Mouse (Mus musculus) CH12.LX (cell line): ENCODE data around the gene Col24a1. TPM values are rescaled to one million over a fixed set of nuclear protein-coding genes. Genes with fewer than 3 reads are reported as not detected.
A peak's percentile ranks its signal among the peaks of the same experiment; 100 is the strongest.

Source experiments
- DNase-seq: peaks from one replicate; pipeline ENCODE4 v3.0.0-alpha.2; 2013; ENCODE audit errors: extremely low read depth
- H3K27ac ChIP-seq: 2 replicates; pipeline ENCODE4 v1.5.1; 2012; ENCODE audit warnings: low read depth, mild to moderate bottlenecking, control low read depth, moderate library complexity; ENCODE audit not compliant: insufficient read depth
- H3K27me3 ChIP-seq: replicated peaks from 2 replicates; pipeline ENCODE3; 2012; ENCODE audit warnings: inconsistent platforms
- H3K36me3 ChIP-seq, 2 experiments: replicated peaks in 1 of 2; 2 replicates each; pipeline versions ENCODE3 to v1.6.1; 2012; ENCODE audit warnings: inconsistent platforms in 1 of 2, low read length in 1 of 2, mild to moderate bottlenecking in 1 of 2, mixed read lengths in 1 of 2, moderate library complexity in 1 of 2; ENCODE audit not compliant: control insufficient read depth in 1 of 2, insufficient read depth in 1 of 2
- H3K4me1 ChIP-seq, 2 experiments: 2 replicates each; pipeline ENCODE4 v1.6.1; 2012; ENCODE audit warnings: inconsistent platforms in 1 of 2, moderate library complexity in 1 of 2; ENCODE audit not compliant: insufficient read depth in 2 of 2, control insufficient read depth in 1 of 2
- H3K4me2 ChIP-seq: 2 replicates; pipeline ENCODE4 v1.6.1; 2012; ENCODE audit warnings: low read depth, mild to moderate bottlenecking, control low read depth; ENCODE audit not compliant: poor library complexity, insufficient read depth, severe bottlenecking
- H3K4me3 ChIP-seq, 3 experiments: fragments of 150-350 bp in 1 of 3; sonication (generic) in 1 of 3; replicated peaks in 1 of 3; 2 replicates each; pipeline versions ENCODE3 to v1.5.1; 2011 to 2012; ENCODE audit warnings: low read depth in 2 of 3, low read length in 2 of 3, mild to moderate bottlenecking in 2 of 3, moderate library complexity in 2 of 3, control low read depth in 1 of 3, improper control_type of control experiment in 1 of 3, inconsistent platforms in 1 of 3, mixed read lengths in 1 of 3; ENCODE audit not compliant: poor library complexity in 1 of 3
- H3K79me2 ChIP-seq: replicated peaks from 2 replicates; pipeline ENCODE4 v1.6.1; 2012; ENCODE audit warnings: mild to moderate bottlenecking, moderate library complexity; ENCODE audit not compliant: control insufficient read depth, poor library complexity, insufficient read depth, severe bottlenecking; ENCODE audit errors: extremely low read depth
- H3K9ac ChIP-seq: 2 replicates; pipeline ENCODE4 v1.6.1; 2012; ENCODE audit warnings: low read depth, mild to moderate bottlenecking, control low read depth, moderate library complexity; ENCODE audit not compliant: insufficient read depth
- H3K9me3 ChIP-seq: replicated peaks from 2 replicates; pipeline ENCODE3; 2012; ENCODE audit warnings: low read length, inconsistent platforms, mixed read lengths
- BHLHE40 ChIP-seq: IDR thresholded peaks from 2 replicates; pipeline ENCODE4 v1.6.1; 2011; ENCODE audit warnings: mild to moderate bottlenecking, low read depth, low read length, improper control_type of control experiment
- CHD1 ChIP-seq: IDR thresholded peaks from 2 replicates; pipeline ENCODE4 v1.6.1; 2012; ENCODE audit warnings: low read depth, low read length, improper control_type of control experiment, inconsistent platforms
- CTCF ChIP-seq, 2 experiments: IDR thresholded peaks in 1 of 2; conservative IDR thresholded peaks in 1 of 2; 2 replicates each; pipeline ENCODE4 v1.5.1; 2011 to 2012; ENCODE audit warnings: low read depth in 2 of 2, low read length in 2 of 2, improper control_type of control experiment in 1 of 2, inconsistent platforms in 1 of 2, mild to moderate bottlenecking in 1 of 2, moderate library complexity in 1 of 2
- E2F4 ChIP-seq: IDR thresholded peaks from 2 replicates; pipeline ENCODE4 v1.6.1; 2011; ENCODE audit warnings: low read depth, low read length, improper control_type of control experiment; ENCODE audit not compliant: insufficient replicate concordance
- ELF1 ChIP-seq: IDR thresholded peaks from 2 replicates; pipeline ENCODE4 v1.6.1; 2014; ENCODE audit warnings: low read depth, mild to moderate bottlenecking, inconsistent platforms, low read length, improper control_type of control experiment
- ETS1 ChIP-seq: conservative IDR thresholded peaks from 2 replicates; pipeline ENCODE4 v1.6.1; 2012; ENCODE audit warnings: low read depth, mild to moderate bottlenecking, inconsistent platforms, low read length, improper control_type of control experiment, moderate library complexity
- GABPA ChIP-seq: IDR thresholded peaks from 2 replicates; pipeline ENCODE4 v1.6.1; 2012; ENCODE audit warnings: low read depth, low read length, improper control_type of control experiment, inconsistent platforms; ENCODE audit not compliant: insufficient replicate concordance
- HCFC1 ChIP-seq: IDR thresholded peaks from 2 replicates; pipeline ENCODE4 v1.6.1; 2012; ENCODE audit warnings: low read depth, mild to moderate bottlenecking, inconsistent platforms, low read length, improper control_type of control experiment
- IRF4 ChIP-seq: IDR thresholded peaks from 2 replicates; pipeline ENCODE4 v1.6.1; 2014; ENCODE audit warnings: low read depth, mild to moderate bottlenecking, inconsistent platforms, low read length, improper control_type of control experiment
- JUN ChIP-seq: IDR thresholded peaks from 2 replicates; pipeline ENCODE4 v1.6.1; 2011; ENCODE audit warnings: low read depth, mild to moderate bottlenecking, low read length, improper control_type of control experiment, moderate library complexity; ENCODE audit not compliant: insufficient read depth
- JUND ChIP-seq: conservative IDR thresholded peaks from 2 replicates; pipeline ENCODE4 v1.6.1; 2011; ENCODE audit warnings: low read depth, low read length, improper control_type of control experiment
- KAT2A ChIP-seq: IDR thresholded peaks from 2 replicates; pipeline ENCODE4 v1.6.1; 2012; ENCODE audit warnings: low read length, improper control_type of control experiment, inconsistent platforms; ENCODE audit not compliant: insufficient replicate concordance
- MAFK ChIP-seq: IDR thresholded peaks from 2 replicates; pipeline ENCODE4 v1.6.1; 2011; ENCODE audit warnings: low read length, improper control_type of control experiment; ENCODE audit not compliant: insufficient replicate concordance
- MAX ChIP-seq: IDR thresholded peaks from 2 replicates; pipeline ENCODE4 v1.6.1; 2011; ENCODE audit warnings: low read length, improper control_type of control experiment
- MAZ ChIP-seq: IDR thresholded peaks from 2 replicates; pipeline ENCODE4 v1.6.1; 2012; ENCODE audit warnings: low read depth, mild to moderate bottlenecking, inconsistent platforms, low read length, improper control_type of control experiment, moderate library complexity
- MEF2A ChIP-seq: IDR thresholded peaks from 2 replicates; pipeline ENCODE4 v1.6.1; 2014; ENCODE audit warnings: low read depth, mild to moderate bottlenecking, inconsistent platforms, low read length, improper control_type of control experiment, borderline replicate concordance
- MXI1 ChIP-seq: IDR thresholded peaks from 2 replicates; pipeline ENCODE4 v1.6.1; 2011; ENCODE audit warnings: mild to moderate bottlenecking, low read depth, low read length, improper control_type of control experiment
- MYC ChIP-seq: IDR thresholded peaks from 2 replicates; pipeline ENCODE4 v1.6.1; 2011; ENCODE audit warnings: low read depth, mild to moderate bottlenecking, improper control_type of control experiment, low read length
- NELFE ChIP-seq: IDR thresholded peaks from 2 replicates; pipeline ENCODE4 v1.6.1; 2011; ENCODE audit warnings: low read depth, low read length, improper control_type of control experiment
- NRF1 ChIP-seq: IDR thresholded peaks from 2 replicates; pipeline ENCODE4 v1.6.1; 2014; ENCODE audit warnings: low read depth, mild to moderate bottlenecking, inconsistent platforms, low read length, improper control_type of control experiment, moderate library complexity
- PAX5 ChIP-seq: IDR thresholded peaks from 2 replicates; pipeline ENCODE4 v1.6.1; 2012; ENCODE audit warnings: low read length, inconsistent platforms, mixed read lengths
- POLR2A ChIP-seq: IDR thresholded peaks from 2 replicates; pipeline ENCODE4 v1.6.1; 2011; ENCODE audit warnings: low read depth, mild to moderate bottlenecking, improper control_type of control experiment, low read length
- POLR2AphosphoS2 ChIP-seq: IDR thresholded peaks from 2 replicates; pipeline ENCODE4 v1.6.1; 2011; ENCODE audit warnings: low read depth, low read length, improper control_type of control experiment
- RAD21 ChIP-seq: IDR thresholded peaks from 2 replicates; pipeline ENCODE4 v1.6.1; 2011; ENCODE audit warnings: low read depth, mild to moderate bottlenecking, low read length, improper control_type of control experiment, moderate library complexity
- RCOR1 ChIP-seq: conservative IDR thresholded peaks from 2 replicates; pipeline ENCODE4 v1.6.1; 2012; ENCODE audit warnings: low read depth, mild to moderate bottlenecking, inconsistent platforms, low read length, improper control_type of control experiment
- SIN3A ChIP-seq: IDR thresholded peaks from 2 replicates; pipeline ENCODE4 v1.6.1; 2012; ENCODE audit warnings: low read length, improper control_type of control experiment, inconsistent platforms
- SMC3 ChIP-seq: IDR thresholded peaks from 2 replicates; pipeline ENCODE4 v1.6.1; 2011; ENCODE audit warnings: low read depth, low read length, improper control_type of control experiment
- TBP ChIP-seq: conservative IDR thresholded peaks from 2 replicates; pipeline ENCODE4 v1.6.1; 2011; ENCODE audit warnings: low read depth, low read length, improper control_type of control experiment
- TCF12 ChIP-seq: IDR thresholded peaks from 2 replicates; pipeline ENCODE4 v1.6.1; 2014; ENCODE audit warnings: low read depth, mild to moderate bottlenecking, inconsistent platforms, low read length, improper control_type of control experiment
- UBTF ChIP-seq: IDR thresholded peaks from 2 replicates; pipeline ENCODE4 v1.6.1; 2012; ENCODE audit warnings: low read depth, mild to moderate bottlenecking, inconsistent platforms, low read length, improper control_type of control experiment, moderate library complexity
- USF1 ChIP-seq: IDR thresholded peaks from 2 replicates; pipeline ENCODE4 v1.6.1; 2014; ENCODE audit warnings: low read depth, mild to moderate bottlenecking, inconsistent platforms, low read length, improper control_type of control experiment
- ZC3H11A ChIP-seq: IDR thresholded peaks from 2 replicates; pipeline ENCODE4 v1.6.1; 2012; ENCODE audit warnings: low read depth, mild to moderate bottlenecking, inconsistent platforms, low read length, improper control_type of control experiment
- ZKSCAN1 ChIP-seq: IDR thresholded peaks from 2 replicates; pipeline ENCODE4 v1.6.1; 2012; ENCODE audit warnings: low read depth, inconsistent platforms, low read length, improper control_type of control experiment, borderline replicate concordance
- ZMIZ1 ChIP-seq: IDR thresholded peaks from 2 replicates; pipeline ENCODE4 v1.6.1; 2012; ENCODE audit warnings: low read depth, mild to moderate bottlenecking, inconsistent platforms, low read length, improper control_type of control experiment
- dilution Hi-C: fragments of 300-500 bp; cut with MboI; formaldehyde crosslinking; loops from 2 replicates; pipeline ENCODE4 v1.14.3; 2020; ENCODE audit warnings: low sequenced_read_pairs; ENCODE audit not compliant: extremely low pct_unique_long_range_greater_than_20kb, extremely low pct_ligation_motif_present
- in situ Hi-C: fragments of 300-500 bp; cut with MboI; formaldehyde crosslinking; loops from 3 replicates; pipeline ENCODE4 v1.14.3; 2019; ENCODE audit warnings: low sequenced_read_pairs, low pct_ligation_motif_present, low pct_unique_long_range_greater_than_20kb, mixed read lengths
- polyA plus RNA-seq: library from polyadenylated mRNA; unstranded; fragments of >175 nt; gene quantifications from 2 replicates; pipeline ENCODE4 v1.2.1, GENCODE M21; 2012; ENCODE audit warnings: low read depth; ENCODE audit not compliant: insufficient read length
- total RNA-seq, 2 experiments: library from RNA; depleted of rRNA; stranded (reverse); fragments of 300-350 nt in 1 of 2; fragments of >200 nt in 1 of 2; gene quantifications; 2 replicates each; pipeline ENCODE4 v1.2.3; 2012 to 2014

Col24a1 gene
- total and polyA plus RNA-seq, 3 experiments: 0.10 TPM; not detected in 2

DNA sequence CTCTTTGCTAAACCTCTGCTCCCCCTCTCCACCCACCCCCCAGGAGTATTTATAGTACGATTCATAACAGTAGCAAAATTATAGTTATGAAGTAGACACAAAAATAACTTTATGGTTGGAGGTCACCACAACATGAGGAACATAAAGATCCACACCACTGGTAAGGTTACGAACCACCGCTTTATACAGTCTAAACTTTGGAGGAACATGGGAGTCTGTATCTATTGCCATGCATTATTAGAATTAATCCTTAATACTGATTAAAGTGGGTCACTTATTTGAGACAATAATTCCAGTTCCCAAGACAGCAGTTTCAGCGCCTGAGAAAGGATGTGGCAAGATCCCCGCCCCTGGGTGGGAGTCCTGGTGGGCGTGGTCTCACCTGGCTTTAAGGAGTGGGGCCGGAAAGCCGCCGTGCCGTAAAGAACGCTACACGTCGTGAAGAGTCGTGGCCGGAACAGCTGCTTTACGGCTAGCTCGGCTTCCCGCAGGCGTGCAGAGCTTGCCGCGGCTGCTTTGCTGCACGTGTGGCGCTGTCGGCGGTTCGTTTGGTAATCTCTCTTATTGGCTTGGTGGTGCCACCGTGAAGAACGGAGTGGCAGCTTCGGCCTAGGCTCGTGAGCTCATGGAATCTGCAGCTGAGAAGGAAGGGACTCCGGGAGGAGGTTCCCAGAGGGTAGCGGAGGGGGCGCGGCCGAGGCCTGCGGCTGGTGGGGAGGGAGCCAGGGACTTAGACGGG lies 283.6 kb downstream of the Col24a1 start, which contains the start of gene Znhit6:
Znhit6 (plus strand) TSS at position 463 of the 739 bp plus-strand sequence.
- Histone ChIP-seq H3K36me3 (peaks cover 23 to 34% of the 10 kb centered on the region in 2 experiments), H3K27ac (no peak within 1 kb of the TSS), H3K4me1 (peaks cover 4 to 25% of the 10 kb centered on the region in 2 experiments; a peak in 2 of 4 replicates), H3K4me2 (peak within 1 kb of the TSS; percentile 78), H3K79me2 (peaks cover 12% of the 10 kb centered on the region), H3K9me3 (no peaks in the 10 kb centered on the region), H3K9ac (peak within 1 kb of the TSS; percentile 63), H3K4me3 (peak within 1 kb of the TSS; percentile 62 to 96 (median 85)), H3K27me3 (no peaks in the 10 kb centered on the region)
- in situ Hi-C loops (no loop called here), dilution Hi-C loops (no loop called here)
- TF ChIP-seq CHD1 (no peak; the same call in none of the 2 replicates), ZC3H11A (no peak), ETS1 (peak; percentile 76), PAX5 (no peak), E2F4 (no peak), GABPA (no peak; the same call in 1 of the 2 replicates), POLR2AphosphoS2 (peak; percentile 90), MYC (peak; percentile 99), KAT2A (peak; percentile 93), IRF4 (peak; percentile 80; the same call in 1 of the 2 replicates), MAFK (no peak), ZMIZ1 (peak; percentile 90), MEF2A (peak; percentile 73; the same call in 1 of the 2 replicates), NELFE (peak; percentile 94), JUND (no peak), TBP (peak; percentile 90), NRF1 (peak; percentile 71), JUN (no peak), ZKSCAN1 (no peak), RCOR1 (peak; percentile 51; the same call in 1 of the 2 replicates), CTCF (conservative IDR thresholded peaks at IDR 0.05 in 1 of 2, IDR thresholded peaks at IDR 0.05 in 1 of 2; ENCODE audit: low read depth in 2 of 2, low read length in 2 of 2) (peak in 1 of 2 experiments; percentile 17; a peak in 2 of 4 replicates), USF1 (no peak), ELF1 (peak; percentile 88), MXI1 (peak; percentile 100), MAZ (peak; percentile 80), MAX (peak; percentile 98), BHLHE40 (peak; percentile 100), HCFC1 (peak; percentile 93), RAD21 (no peak), POLR2A (peak; percentile 98), TCF12 (peak; percentile 89), SMC3 (no peak), SIN3A (peak; percentile 99), UBTF (peak; percentile 47; the same call in 1 of the 2 replicates)
- peak; percentile 99 for DNase-seq
